Mouse (Mus musculus): Measurements from ENCODE around the gene Ndel1.

GRCm38 (mm10) chr11:68863631-68864091 lies 8.0 kb downstream of the Ndel1 start:
- TF ChIP-seq TAL1 (conservative IDR thresholded peaks at IDR 0.05; ENCODE audit: low read depth, low read length), result no peak
- no peak for TF ChIP-seq GATA2 (IDR thresholded peaks at IDR 0.05; ENCODE audit: borderline replicate concordance, low read depth, low read length)
- no peak for TF ChIP-seq CTCF (IDR thresholded peaks at IDR 0.05; ENCODE audit: low read depth, low read length)
